Mouse (Mus musculus): Measurements from ENCODE around the gene Tmem98. TPM values are rescaled to one million over a fixed set of nuclear protein-coding genes. Genes with fewer than 3 reads are reported as not detected.

The Tmem98 gene
- polyA plus RNA-seq, 1 experiment from 2014 or later, result 93.2 TPM

DNA sequence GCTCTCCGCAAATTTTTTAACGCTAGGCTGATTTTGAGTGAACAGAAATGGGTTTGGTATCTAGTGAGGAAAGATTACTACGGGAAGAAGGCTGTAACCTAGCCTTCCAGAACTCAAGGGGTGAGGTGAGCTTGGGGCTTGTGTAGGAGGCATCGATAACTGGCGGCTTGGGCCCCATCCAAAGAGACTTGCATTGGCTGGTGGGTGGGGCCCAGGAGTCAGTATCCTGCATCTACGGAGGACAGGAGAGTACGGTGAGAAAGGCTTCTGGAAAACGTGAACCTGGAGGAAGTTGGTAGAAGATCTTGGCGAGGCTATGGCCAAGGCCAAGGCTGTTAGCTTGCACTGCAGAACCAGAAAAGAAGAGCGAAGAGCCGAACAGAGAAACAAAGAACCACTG is 44.5 kb downstream of the Tmem98 start:
- no peak overlapping the region for H3K9ac ChIP-seq (ENCODE audit: low read depth, low read length)
- H3K4me2 ChIP-seq (ENCODE audit: low read length), result no peak overlapping the region
- H3K27ac ChIP-seq, result no peak overlapping the region
- DNase-seq (ENCODE audit: low spot score) (no peak), ATAC-seq (replicated peaks; ENCODE audit: low FRiP score, low read depth) (no peak)
- TF ChIP-seq CTCF (IDR thresholded peaks at IDR 0.05; ENCODE audit: low read depth), result no peak
- no peaks in the 10 kb centered on the region for H3K36me3 ChIP-seq (ENCODE audit: insufficient read depth, low read length)
- no peaks in the 10 kb centered on the region for H3K9me3 ChIP-seq (replicated peaks; ENCODE audit: low read length)
- no peak overlapping the region for H3K4me3 ChIP-seq (replicated peaks; ENCODE audit: low read depth, low read length)
- WGBS, result 69% methylated on average over 11 of the region's 11 CpGs
- H3K27me3 ChIP-seq (ENCODE audit: insufficient read depth, low read length), result no peaks in the 10 kb centered on the region
- H3K4me1 ChIP-seq (replicated peaks; ENCODE audit: insufficient read depth, low read length), result no peaks in the 10 kb centered on the region

DNA sequence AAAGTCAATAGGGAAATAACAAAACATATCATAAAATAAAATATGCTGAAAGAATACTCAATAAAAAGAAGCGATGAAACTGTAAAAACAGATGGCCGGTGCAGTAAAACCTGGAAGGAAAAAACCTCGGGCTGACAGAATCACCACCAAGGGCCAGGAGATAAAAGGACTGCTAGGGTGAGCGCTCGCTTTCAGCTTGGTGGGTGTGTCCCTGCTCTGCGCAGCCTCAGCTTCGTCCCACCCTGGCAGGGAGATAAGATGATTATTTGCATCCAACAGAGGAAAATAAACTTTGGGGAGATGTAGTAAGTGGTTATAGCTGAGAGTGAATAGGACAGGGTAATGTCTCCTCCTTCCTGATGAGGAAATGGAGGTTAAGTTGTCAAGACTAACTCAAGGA is 44.9 kb downstream of the Tmem98 start:
- no peak for ATAC-seq (replicated peaks; ENCODE audit: low FRiP score, low read depth)
- no peak overlapping the region for H3K4me2 ChIP-seq (ENCODE audit: low read length)

GRCm38 (mm10) chr11:80856827-80857226 is 46.9 kb downstream of the Tmem98 start:
- Histone ChIP-seq H3K27ac (no peak overlapping the region), H3K4me1 (replicated peaks; ENCODE audit: insufficient read depth, low read length) (no peaks in the 10 kb centered on the region), H3K27me3 (ENCODE audit: insufficient read depth, low read length) (no peaks in the 10 kb centered on the region), H3K9ac (ENCODE audit: low read depth, low read length) (no peak overlapping the region), H3K36me3 (ENCODE audit: insufficient read depth, low read length) (no peaks in the 10 kb centered on the region), H3K4me3 (replicated peaks; ENCODE audit: low read depth, low read length) (no peak overlapping the region), H3K4me2 (ENCODE audit: low read length) (no peak overlapping the region), H3K9me3 (replicated peaks; ENCODE audit: low read length) (no peaks in the 10 kb centered on the region)
- DNase-seq (ENCODE audit: low spot score) (no peak), ATAC-seq (replicated peaks; ENCODE audit: low FRiP score, low read depth) (no peak)
- WGBS, result 88% methylated on average over 2 of the region's 2 CpGs
- no peak for TF ChIP-seq CTCF (IDR thresholded peaks at IDR 0.05; ENCODE audit: low read depth)

More for the DNA sequence above, 44.9 kb downstream of the Tmem98 start:
- WGBS, result 44% methylated on average over 7 of the region's 7 CpGs
- Histone ChIP-seq H3K4me3 (replicated peaks; ENCODE audit: low read depth, low read length) (no peak overlapping the region), H3K27me3 (ENCODE audit: insufficient read depth, low read length) (no peaks in the 10 kb centered on the region), H3K9me3 (replicated peaks; ENCODE audit: low read length) (no peaks in the 10 kb centered on the region), H3K36me3 (ENCODE audit: insufficient read depth, low read length) (no peaks in the 10 kb centered on the region), H3K27ac (no peak overlapping the region), H3K4me1 (replicated peaks; ENCODE audit: insufficient read depth, low read length) (no peaks in the 10 kb centered on the region), H3K9ac (ENCODE audit: low read depth, low read length) (no peak overlapping the region)
- no peak for DNase-seq (ENCODE audit: low spot score)
- no peak for TF ChIP-seq CTCF (IDR thresholded peaks at IDR 0.05; ENCODE audit: low read depth)

- H3K4me1 ChIP-seq (replicated peaks; ENCODE audit: insufficient read depth, low read length), result no peaks in the 10 kb centered on the region
- H3K27me3 ChIP-seq (ENCODE audit: insufficient read depth, low read length), result no peaks in the 10 kb centered on the region
- H3K27ac ChIP-seq, result no peak within 1 kb of the TSS
- H3K36me3 ChIP-seq (ENCODE audit: insufficient read depth, low read length), result no peaks in the 10 kb centered on the region
- no peak within 1 kb of the TSS for H3K9ac ChIP-seq (ENCODE audit: low read depth, low read length)
- no peaks in the 10 kb centered on the region for H3K9me3 ChIP-seq (replicated peaks; ENCODE audit: low read length)
- ATAC-seq (replicated peaks; ENCODE audit: low FRiP score, low read depth), result no peak
- H3K4me3 ChIP-seq (replicated peaks; ENCODE audit: low read depth, low read length), result no peak within 1 kb of the TSS
- H3K4me2 ChIP-seq (ENCODE audit: low read length), result no peak within 1 kb of the TSS
- no peak for TF ChIP-seq CTCF (IDR thresholded peaks at IDR 0.05; ENCODE audit: low read depth)
- 35% methylated on average over 10 of the region's 10 CpGs for WGBS
- no peak for DNase-seq (ENCODE audit: low spot score)
Measured at GRCm38 (mm10) chr11:80858065-80858464, 48.1 kb downstream of the Tmem98 start, which contains the start of gene Spaca3. Gene Spaca3 (plus strand): TSS chr11:80858365.

GRCm38 (mm10) chr11:80862941-80863340 is 53.0 kb downstream of the Tmem98 start:
- Histone ChIP-seq H3K4me3 (replicated peaks; ENCODE audit: low read depth, low read length) (no peak overlapping the region), H3K27me3 (ENCODE audit: insufficient read depth, low read length) (no peaks in the 10 kb centered on the region), H3K36me3 (ENCODE audit: insufficient read depth, low read length) (no peaks in the 10 kb centered on the region), H3K4me1 (replicated peaks; ENCODE audit: insufficient read depth, low read length) (no peaks in the 10 kb centered on the region), H3K9ac (ENCODE audit: low read depth, low read length) (no peak overlapping the region), H3K4me2 (ENCODE audit: low read length) (no peak overlapping the region), H3K27ac (no peak overlapping the region), H3K9me3 (replicated peaks; ENCODE audit: low read length) (no peaks in the 10 kb centered on the region)
- ATAC-seq (replicated peaks; ENCODE audit: low FRiP score, low read depth), result no peak
- WGBS, result 93% methylated on average over 7 of the region's 7 CpGs
- no peak for DNase-seq (ENCODE audit: low spot score)
- no peak for TF ChIP-seq CTCF (IDR thresholded peaks at IDR 0.05; ENCODE audit: low read depth)

DNA sequence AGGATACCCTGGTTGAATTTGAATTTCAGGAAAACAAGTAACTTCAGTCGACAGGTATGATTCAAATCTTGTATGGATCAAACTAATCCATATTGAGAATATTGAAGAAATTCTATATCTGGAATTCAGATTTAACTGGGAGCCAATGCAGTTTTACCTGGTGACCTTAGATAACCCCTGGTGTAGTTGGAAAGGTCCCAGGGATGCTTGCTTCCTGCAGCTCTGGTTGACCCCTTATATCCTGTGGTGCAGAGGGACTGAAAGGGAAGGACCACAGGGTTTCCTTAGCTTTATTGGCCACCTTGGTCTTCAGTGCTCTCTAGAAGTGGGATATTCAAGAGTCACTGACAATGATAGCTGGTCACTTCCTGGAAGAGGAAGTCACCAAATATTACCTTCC is 58.1 kb downstream of the Tmem98 start:
- Histone ChIP-seq H3K27me3 (ENCODE audit: insufficient read depth, low read length) (no peaks in the 10 kb centered on the region), H3K4me3 (replicated peaks; ENCODE audit: low read depth, low read length) (no peak overlapping the region), H3K36me3 (ENCODE audit: insufficient read depth, low read length) (no peaks in the 10 kb centered on the region), H3K4me2 (ENCODE audit: low read length) (no peak overlapping the region), H3K9me3 (replicated peaks; ENCODE audit: low read length) (no peaks in the 10 kb centered on the region), H3K4me1 (replicated peaks; ENCODE audit: insufficient read depth, low read length) (no peaks in the 10 kb centered on the region), H3K27ac (no peak overlapping the region), H3K9ac (ENCODE audit: low read depth, low read length) (no peak overlapping the region)
- 89% methylated on average over 1 of the region's 1 CpGs for WGBS
- TF ChIP-seq CTCF (IDR thresholded peaks at IDR 0.05; ENCODE audit: low read depth), result no peak
- DNase-seq (ENCODE audit: low spot score) (no peak), ATAC-seq (replicated peaks; ENCODE audit: low FRiP score, low read depth) (no peak)

Other genes starting within 250 kb of the Tmem98 start
- 15.7 and 16.9 TPM in 2 replicates for gene Myo1d, start 30.1 kb upstream of the Tmem98 start, polyA plus RNA-seq (2015; fragmentation: Nextera tagmentation; extraction: Ambion mirVana)
- not detected in 2 replicates for gene Spaca3, start 48.2 kb downstream of the Tmem98 start, polyA plus RNA-seq (2015; fragmentation: Nextera tagmentation; extraction: Ambion mirVana)